Mouse (Mus musculus) ES-E14 (cell line): ENCODE data around the gene Zfp827. TPM values are rescaled to one million over a fixed set of nuclear protein-coding genes. Genes with fewer than 3 reads are reported as not detected.
A peak's percentile ranks its signal among the peaks of the same experiment; 100 is the strongest.

Experiments
- DNase-seq: peaks from one replicate; pipeline ENCODE4 v3.0.0-alpha.2; 2013; ENCODE audit warnings: low read depth, low spot score
- H3K27ac ChIP-seq: 2 replicates; pipeline ENCODE4 v1.5.1; 2012; ENCODE audit warnings: low read depth, mild to moderate bottlenecking, low read length, moderate library complexity, mixed read lengths; ENCODE audit not compliant: poor library complexity, insufficient read depth, severe bottlenecking
- H3K36me3 ChIP-seq: 2 replicates; pipeline ENCODE4 v1.6.1; 2012; ENCODE audit warnings: mild to moderate bottlenecking, low read length, moderate library complexity, mixed read lengths; ENCODE audit not compliant: control insufficient read depth, poor library complexity, insufficient read depth, severe bottlenecking
- H3K4me1 ChIP-seq, 2 experiments: fragments of 150-350 bp in 1 of 2; sonication (generic) in 1 of 2; 2 replicates each; pipeline ENCODE4 v1.6.1; 2012; ENCODE audit warnings: low read length in 2 of 2, mild to moderate bottlenecking in 1 of 2, mixed read lengths in 1 of 2; ENCODE audit not compliant: control insufficient read depth in 2 of 2, insufficient read depth in 2 of 2, poor library complexity in 1 of 2
- H3K4me3 ChIP-seq, 2 experiments: fragments of 150-350 bp in 1 of 2; sonication (generic) in 1 of 2; 2 replicates each; pipeline ENCODE4 v1.5.1; 2012; ENCODE audit warnings: low read length in 2 of 2, low read depth in 1 of 2, mild to moderate bottlenecking in 1 of 2, mixed read lengths in 1 of 2; ENCODE audit not compliant: insufficient read depth in 1 of 2, poor library complexity in 1 of 2, severe bottlenecking in 1 of 2
- H3K9ac ChIP-seq: 2 replicates; pipeline ENCODE4 v1.6.1; 2012; ENCODE audit warnings: low read depth, mild to moderate bottlenecking, low read length, mixed read lengths; ENCODE audit not compliant: poor library complexity, insufficient read depth, severe bottlenecking
- H3K9me3 ChIP-seq: fragments of 150-350 bp; sonication (generic); 2 replicates; pipeline ENCODE4 v1.6.1; 2012; ENCODE audit warnings: low read depth, mild to moderate bottlenecking, low read length; ENCODE audit not compliant: control insufficient read depth, insufficient read depth
- CHD2 ChIP-seq: IDR thresholded peaks from 2 replicates; pipeline ENCODE4 v1.6.1; 2014; ENCODE audit warnings: mild to moderate bottlenecking, low read depth, low read length, inconsistent platforms
- HCFC1 ChIP-seq: IDR thresholded peaks from 2 replicates; pipeline ENCODE4 v1.6.1; 2012; ENCODE audit warnings: low read length, inconsistent platforms, borderline replicate concordance; ENCODE audit not compliant: insufficient read depth
- MAFK ChIP-seq: IDR thresholded peaks from 2 replicates; pipeline ENCODE4 v1.6.1; 2014; ENCODE audit warnings: mild to moderate bottlenecking, low read depth, low read length, inconsistent platforms; ENCODE audit not compliant: insufficient read depth
- ZC3H11A ChIP-seq: IDR thresholded peaks from 2 replicates; pipeline ENCODE4 v1.6.1; 2012; ENCODE audit warnings: low read depth, mild to moderate bottlenecking, inconsistent platforms, low read length, borderline replicate concordance
- ZNF384 ChIP-seq: IDR thresholded peaks from 2 replicates; pipeline ENCODE4 v1.6.1; 2012; ENCODE audit warnings: low read depth, low read length, inconsistent platforms
- in situ Hi-C, 2 experiments: fragments of 600-800 bp; cut with MboI; formaldehyde crosslinking; loops; one replicate each; pipeline ENCODE4 v1.15.1; 2025; ENCODE audit warnings: low sequenced_read_pairs in 2 of 2, inconsistent platforms in 1 of 2; ENCODE audit not compliant: unreplicated experiment in 2 of 2
- total RNA-seq: library from RNA; depleted of rRNA; stranded (reverse); fragments of 300-350 nt; gene quantifications from 2 replicates; pipeline ENCODE4 v1.2.3, GENCODE M21; 2012

Zfp827 gene
- total RNA-seq, 1 experiment: 5.8 TPM

DNA sequence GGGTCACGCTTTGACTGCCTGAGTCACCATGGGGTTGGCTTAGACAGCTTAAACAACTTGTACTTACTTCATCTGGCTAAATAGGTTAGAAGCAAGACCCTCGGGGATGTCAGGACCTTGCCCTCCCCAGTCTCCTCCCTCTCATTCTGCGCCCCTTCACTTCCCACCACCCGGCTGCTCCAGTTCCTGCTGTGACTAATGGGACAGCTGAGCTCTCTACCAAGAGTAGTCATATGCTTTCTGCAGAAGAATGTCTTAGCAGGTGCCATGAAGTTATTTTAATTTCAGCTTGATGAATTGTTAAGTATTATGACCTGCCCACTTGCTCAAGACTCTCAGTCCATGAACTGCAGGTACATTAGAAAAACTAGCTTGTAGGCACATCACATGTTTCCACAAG, 168.2 kb downstream of the Zfp827 start:
- in situ Hi-C loops: no loop called here
- no peak for DNase-seq
- Histone ChIP-seq H3K9me3 (no peaks in the 10 kb centered on the region), H3K9ac (no peak overlapping the region), H3K36me3 (no peaks in the 10 kb centered on the region), H3K4me3 (no peak overlapping the region), H3K4me1 (0 out of 4 replicates have a peak, but pooled peaks cover 0 to 3% of the 10 kb centered on the region in 2 experiments), H3K27ac (peak overlapping the region; percentile 33; the same call in 1 of the 2 replicates)
- TF ChIP-seq MAFK: no peak

GRCm38 (mm10) chr8:79198675-79199074, 170.4 kb downstream of the Zfp827 start:
- Histone ChIP-seq H3K36me3 (no peaks in the 10 kb centered on the region), H3K4me3 (no peak overlapping the region), H3K9me3 (no peaks in the 10 kb centered on the region), H3K9ac (no peak overlapping the region), H3K4me1 (0 out of 4 replicates have a peak, but pooled peaks cover 0 to 3% of the 10 kb centered on the region in 2 experiments), H3K27ac (no peak overlapping the region)
- in situ Hi-C loops: no loop called here
- DNase-seq: no peak
- no peak for TF ChIP-seq MAFK
- no peak for TF ChIP-seq HCFC1
- no peak for TF ChIP-seq ZC3H11A
- no peak for TF ChIP-seq ZNF384
- TF ChIP-seq CHD2: no peak

DNA sequence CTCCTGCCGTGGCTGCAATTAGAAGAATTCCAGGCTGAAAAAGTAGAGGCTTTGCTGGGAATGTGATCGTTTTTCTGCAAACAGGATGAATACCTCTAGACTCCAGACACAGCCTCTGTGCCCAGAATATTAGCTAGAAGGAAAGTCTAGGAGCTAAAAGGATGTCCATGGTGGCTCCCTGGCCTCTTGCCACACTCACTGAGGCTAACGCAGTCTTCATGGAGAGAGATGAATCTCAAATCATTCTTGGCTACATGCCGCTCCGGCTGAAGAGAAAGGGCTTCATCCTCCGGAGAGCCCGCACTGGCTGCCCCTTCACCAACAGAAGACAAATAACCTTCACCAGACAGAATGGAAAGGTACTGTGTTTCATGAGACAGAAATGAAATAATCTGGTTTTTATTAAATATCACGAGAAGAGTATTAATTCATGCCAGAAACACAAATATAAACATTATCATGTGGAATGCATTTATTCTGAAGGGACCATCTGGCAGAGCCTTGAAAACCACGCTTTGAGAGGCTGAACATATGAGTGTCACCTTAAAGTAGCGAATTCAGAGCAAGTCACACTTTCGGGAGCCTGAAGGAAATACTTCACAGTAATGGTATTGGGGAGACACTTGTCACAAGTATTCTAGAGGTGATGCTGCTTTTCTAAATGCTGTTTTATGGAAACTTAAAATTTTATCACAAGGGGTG, 173.4 kb downstream of the Zfp827 start:
- TF ChIP-seq ZNF384 (no peak), ZC3H11A (no peak), HCFC1 (no peak), MAFK (no peak), CHD2 (no peak)
- in situ Hi-C loops: no loop called here
- Histone ChIP-seq H3K36me3 (no peaks in the 10 kb centered on the region), H3K27ac (no peak overlapping the region), H3K9me3 (no peaks in the 10 kb centered on the region), H3K4me1 (0 out of 4 replicates have a peak, but pooled peaks cover 0 to 3% of the 10 kb centered on the region in 2 experiments), H3K9ac (no peak overlapping the region), H3K4me3 (no peak overlapping the region)
- no peak for DNase-seq

DNA sequence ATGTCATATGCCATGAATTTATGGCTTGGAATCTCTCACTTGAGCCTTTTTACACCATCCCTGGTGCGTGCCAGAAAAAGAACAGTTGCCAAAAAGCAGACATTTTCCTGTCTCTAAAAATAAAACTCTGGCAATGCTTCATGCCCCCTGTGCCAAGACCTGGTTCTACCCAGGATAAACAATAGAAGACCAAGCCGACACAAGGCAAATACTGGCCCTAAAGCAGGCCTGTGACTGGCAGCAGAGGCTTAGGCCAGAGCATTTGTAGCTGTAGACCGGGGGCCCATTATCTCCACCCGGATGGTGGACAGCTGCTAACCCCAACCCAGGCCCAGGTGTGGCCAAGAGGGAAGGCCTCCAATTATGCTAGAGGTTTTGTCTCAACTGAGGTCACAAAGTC, 178.7 kb downstream of the Zfp827 start:
- no peak for DNase-seq
- Histone ChIP-seq H3K4me1 (peaks cover 0 to 5% of the 10 kb centered on the region in 2 experiments; a peak in 1 of 4 replicates), H3K36me3 (no peaks in the 10 kb centered on the region), H3K27ac (no peak overlapping the region), H3K9ac (no peak overlapping the region), H3K4me3 (no peak overlapping the region), H3K9me3 (no peaks in the 10 kb centered on the region)
- in situ Hi-C loops: no loop called here
- TF ChIP-seq HCFC1: no peak
- no peak for TF ChIP-seq MAFK
- TF ChIP-seq ZNF384: no peak
- no peak for TF ChIP-seq ZC3H11A
- no peak for TF ChIP-seq CHD2

- no peak overlapping the region for H3K27ac ChIP-seq
- H3K9ac ChIP-seq: no peak overlapping the region
- no peak for DNase-seq
- no peaks in the 10 kb centered on the region for H3K9me3 ChIP-seq
- peaks cover 0 to 5% of the 10 kb centered on the region in 2 experiments; a peak in 1 of 4 replicates for H3K4me1 ChIP-seq
- in situ Hi-C loops: no loop called here
- H3K4me3 ChIP-seq: no peak overlapping the region
- no peaks in the 10 kb centered on the region for H3K36me3 ChIP-seq
- TF ChIP-seq HCFC1: no peak
- TF ChIP-seq ZC3H11A: no peak
- no peak for TF ChIP-seq CHD2
- no peak for TF ChIP-seq ZNF384
- no peak for TF ChIP-seq MAFK
Measured at GRCm38 (mm10) chr8:79208181-79208580, 179.9 kb downstream of the Zfp827 start.
